Mouse (Mus musculus) cerebellum, adult 2 months (tissue): ENCODE measurements at regions not wholly inside any gene's neighbourhood (a gene's known extent, or its start where the extent isn't known, plus 50 kb on each side); places are given as distances from the start of the nearest gene placed in this dataset.

ENCODE experiments used
- CTCF ChIP-seq: fragments of 200-500 bp; IDR thresholded peaks from 2 replicates; pipeline ENCODE4 v1.5.1; 2011; ENCODE audit warnings: low read depth, mild to moderate bottlenecking, control low read depth, low read length, moderate library complexity, borderline replicate concordance; ENCODE audit not compliant: insufficient read depth
- POLR2A ChIP-seq: fragments of 200-500 bp; IDR thresholded peaks from 2 replicates; pipeline ENCODE4 v1.6.1; 2011; ENCODE audit warnings: low read length, control low read depth, borderline replicate concordance; ENCODE audit not compliant: insufficient read depth

DNA sequence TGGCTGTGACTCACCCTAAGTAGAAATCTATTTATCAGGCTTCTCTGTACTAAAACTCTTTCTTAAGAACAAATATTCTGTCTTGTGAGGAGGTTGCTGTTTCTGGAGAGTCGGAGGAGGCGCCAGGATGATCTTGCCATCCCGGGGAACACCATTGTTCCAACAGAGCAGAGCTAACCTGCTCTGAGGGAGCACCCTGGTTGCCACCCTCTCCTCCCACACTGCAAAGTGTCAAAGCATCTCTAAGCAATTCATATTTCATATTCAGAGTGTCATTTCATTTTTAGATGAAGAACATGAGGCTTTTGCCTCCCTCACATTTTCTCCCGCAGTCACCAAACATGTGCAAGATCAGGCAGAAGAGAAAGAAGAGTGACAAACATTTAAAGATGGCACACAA lies 90.3 kb downstream of the Sem1 start:
- no peak for TF ChIP-seq CTCF
- TF ChIP-seq POLR2A: no peak
